Mouse (Mus musculus) cortical plate, adult 2 months (tissue): ENCODE measurements around the gene Dglucy.

ENCODE experiments used
- CTCF ChIP-seq: fragments of 200-500 bp; IDR thresholded peaks from 2 replicates; pipeline ENCODE4 v1.5.1; 2011; ENCODE audit warnings: mild to moderate bottlenecking, control low read depth, low read length; ENCODE audit not compliant: insufficient read depth; ENCODE audit errors: extremely low read depth
- POLR2A ChIP-seq: fragments of 200-500 bp; IDR thresholded peaks from 2 replicates; pipeline ENCODE4 v1.6.1; 2011; ENCODE audit warnings: mild to moderate bottlenecking, low read length, control low read depth; ENCODE audit not compliant: insufficient read depth; ENCODE audit errors: extremely low read depth

GRCm38 (mm10) chr12:100764329-100765018, 14.4 kb upstream of the Dglucy start:
- no peak for TF ChIP-seq POLR2A
- no peak for TF ChIP-seq CTCF
